Mouse (Mus musculus): ENCODE data around the gene Ccdc124. TPM values are rescaled to one million over a fixed set of nuclear protein-coding genes. Genes with fewer than 3 reads are reported as not detected.
"Not testable (repeated sequence)": the region's sequence is repeated elsewhere in the genome, so short reads cannot be mapped to it uniquely, and the experiment has no call there.

Gene Ccdc124
- polyA plus RNA-seq, 1 experiment from 2014 or later, result 74.1 TPM

GRCm38 (mm10) chr8:70823802-70824201 is 49.9 kb downstream of the Ccdc124 start:
- H3K4me3 ChIP-seq (ENCODE audit: low read depth, low read length), result no peak overlapping the region
- H3K27ac ChIP-seq (replicated peaks), result no peak overlapping the region
- ATAC-seq (ENCODE audit: low FRiP score, low TSS enrichment) (no peak), DNase-seq (ENCODE audit: low spot score) (no peak)
- 80% methylated on average over 7 of the region's 7 CpGs for WGBS
- H3K4me1 ChIP-seq (replicated peaks; ENCODE audit: control insufficient read depth, insufficient read depth), result no peaks in the 10 kb centered on the region
- H3K9ac ChIP-seq (ENCODE audit: low read length), result no peak overlapping the region
- H3K27me3 ChIP-seq (ENCODE audit: control insufficient read depth, insufficient read depth, low read length), result no peaks in the 10 kb centered on the region
- no peak for TF ChIP-seq EP300 (optimal IDR thresholded peaks at IDR 0.05)
- TF ChIP-seq CTCF (IDR thresholded peaks at IDR 0.05; ENCODE audit: low read depth), result no peak
- H3K4me2 ChIP-seq (replicated peaks; ENCODE audit: low read depth), result no peak overlapping the region
- no peaks in the 10 kb centered on the region for H3K36me3 ChIP-seq (ENCODE audit: control insufficient read depth, insufficient read depth, low read length)
- no peaks in the 10 kb centered on the region for H3K9me3 ChIP-seq (ENCODE audit: control insufficient read depth, low read length)

- not testable (repeated sequence) for H3K27ac ChIP-seq (replicated peaks)
- WGBS, result 88% methylated on average over 3 of the region's 3 CpGs
Measured at GRCm38 (mm10) chr8:70822594-70822993, 51.1 kb downstream of the Ccdc124 start.

GRCm38 (mm10) chr8:70821992-70822391 is 51.7 kb downstream of the Ccdc124 start:
- no peak overlapping the region for H3K27ac ChIP-seq (replicated peaks)
- 40% methylated on average over 11 of the region's 11 CpGs for WGBS
- H3K4me2 ChIP-seq (replicated peaks; ENCODE audit: low read depth), result no peak overlapping the region
- no peak overlapping the region for H3K9ac ChIP-seq (ENCODE audit: low read length)
- no peaks in the 10 kb centered on the region for H3K27me3 ChIP-seq (ENCODE audit: control insufficient read depth, insufficient read depth, low read length)
- H3K9me3 ChIP-seq (ENCODE audit: control insufficient read depth, low read length), result no peaks in the 10 kb centered on the region
- H3K4me1 ChIP-seq (replicated peaks; ENCODE audit: control insufficient read depth, insufficient read depth), result no peaks in the 10 kb centered on the region
- no peak overlapping the region for H3K4me3 ChIP-seq (ENCODE audit: low read depth, low read length)
- no peak for TF ChIP-seq EP300 (optimal IDR thresholded peaks at IDR 0.05)
- TF ChIP-seq CTCF (IDR thresholded peaks at IDR 0.05; ENCODE audit: low read depth), result no peak
- no peak for ATAC-seq (ENCODE audit: low FRiP score, low TSS enrichment)
- H3K36me3 ChIP-seq (ENCODE audit: control insufficient read depth, insufficient read depth, low read length), result no peaks in the 10 kb centered on the region
- DNase-seq (ENCODE audit: low spot score), result no peak

More at GRCm38 (mm10) chr8:70822594-70822993, 51.1 kb downstream of the Ccdc124 start:
- not testable (repeated sequence) for H3K27me3 ChIP-seq (ENCODE audit: control insufficient read depth, insufficient read depth, low read length); H3K9me3 ChIP-seq (ENCODE audit: control insufficient read depth, low read length); H3K4me2 ChIP-seq (replicated peaks; ENCODE audit: low read depth); DNase-seq (ENCODE audit: low spot score); H3K4me3 ChIP-seq (ENCODE audit: low read depth, low read length); H3K9ac ChIP-seq (ENCODE audit: low read length); H3K4me1 ChIP-seq (replicated peaks; ENCODE audit: control insufficient read depth, insufficient read depth); ATAC-seq (ENCODE audit: low FRiP score, low TSS enrichment); H3K36me3 ChIP-seq (ENCODE audit: control insufficient read depth, insufficient read depth, low read length)

- ATAC-seq (ENCODE audit: low FRiP score, low TSS enrichment) (peak; percentile 27; the same call in 1 of the 2 replicates), DNase-seq (ENCODE audit: low spot score) (peak; percentile 76)
- Histone ChIP-seq H3K4me2 (replicated peaks; ENCODE audit: low read depth) (no peak overlapping the region), H3K4me3 (ENCODE audit: low read depth, low read length) (no peak overlapping the region), H3K36me3 (ENCODE audit: control insufficient read depth, insufficient read depth, low read length) (no peaks in the 10 kb centered on the region), H3K4me1 (replicated peaks; ENCODE audit: control insufficient read depth, insufficient read depth) (no peaks in the 10 kb centered on the region), H3K9me3 (ENCODE audit: control insufficient read depth, low read length) (no peaks in the 10 kb centered on the region), H3K27ac (replicated peaks) (no peak overlapping the region), H3K9ac (ENCODE audit: low read length) (no peak overlapping the region), H3K27me3 (ENCODE audit: control insufficient read depth, insufficient read depth, low read length) (no peaks in the 10 kb centered on the region)
- TF ChIP-seq CTCF (IDR thresholded peaks at IDR 0.05; ENCODE audit: low read depth), result peak; percentile 97
- no peak for TF ChIP-seq EP300 (optimal IDR thresholded peaks at IDR 0.05)
- WGBS, result 14% methylated on average over 30 of the region's 30 CpGs
Measured at GRCm38 (mm10) chr8:70821399-70821962, 52.3 kb downstream of the Ccdc124 start.

GRCm38 (mm10) chr8:70820101-70820935 is 53.4 kb downstream of the Ccdc124 start:
- peak; percentile 86 for ATAC-seq (ENCODE audit: low FRiP score, low TSS enrichment)
- no peaks in the 10 kb centered on the region for H3K9me3 ChIP-seq (ENCODE audit: control insufficient read depth, low read length)
- H3K4me3 ChIP-seq (ENCODE audit: low read depth, low read length), result no peak overlapping the region
- H3K27ac ChIP-seq (replicated peaks), result no peak overlapping the region
- no peaks in the 10 kb centered on the region for H3K4me1 ChIP-seq (replicated peaks; ENCODE audit: control insufficient read depth, insufficient read depth)
- H3K9ac ChIP-seq (ENCODE audit: low read length), result no peak overlapping the region
- no peaks in the 10 kb centered on the region for H3K36me3 ChIP-seq (ENCODE audit: control insufficient read depth, insufficient read depth, low read length)
- WGBS, result 6% methylated on average over 31 of the region's 31 CpGs
- H3K27me3 ChIP-seq (ENCODE audit: control insufficient read depth, insufficient read depth, low read length), result no peaks in the 10 kb centered on the region
- no peak for TF ChIP-seq EP300 (optimal IDR thresholded peaks at IDR 0.05)
- TF ChIP-seq CTCF (IDR thresholded peaks at IDR 0.05; ENCODE audit: low read depth), result no peak
- peak; percentile 84 for DNase-seq (ENCODE audit: low spot score)
- H3K4me2 ChIP-seq (replicated peaks; ENCODE audit: low read depth), result peak overlapping the region; percentile 31

Small RNA genes lying within 50 kb of the gene (microRNA-seq; reads per million reads assigned to microRNA genes)
- gene Mir7067, result not detected

Other genes with a start within 250 kb of the Ccdc124 start
- 0.30 and 0.33 TPM in 2 replicates for gene Gdf15, start 241.5 kb downstream of the Ccdc124 start, polyA plus RNA-seq (2015; fragmentation: Nextera tagmentation; extraction: Ambion mirVana)
- gene Pgpep1, start 213.5 kb downstream of the Ccdc124 start, polyA plus RNA-seq (2015; fragmentation: Nextera tagmentation; extraction: Ambion mirVana), result 23.3 and 25.2 TPM in 2 replicates
- gene Lsm4, start 200.7 kb downstream of the Ccdc124 start, polyA plus RNA-seq (2015; fragmentation: Nextera tagmentation; extraction: Ambion mirVana), result 141 and 147 TPM in 2 replicates
- gene Jund, start 175.0 kb downstream of the Ccdc124 start, polyA plus RNA-seq (2015; fragmentation: Nextera tagmentation; extraction: Ambion mirVana), result 78.3 and 108 TPM in 2 replicates
- 0.05 TPM in 1 of 2 replicates, not detected in the other for gene Iqcn, start 170.5 kb downstream of the Ccdc124 start, polyA plus RNA-seq (2015; fragmentation: Nextera tagmentation; extraction: Ambion mirVana)
- gene Gm3336, start 155.4 kb downstream of the Ccdc124 start, polyA plus RNA-seq (2015; fragmentation: Nextera tagmentation; extraction: Ambion mirVana), result 29.7 and 32.2 TPM in 2 replicates
- 0.27 and 0.35 TPM in 2 replicates for gene Pde4c, start 150.2 kb downstream of the Ccdc124 start, polyA plus RNA-seq (2015; fragmentation: Nextera tagmentation; extraction: Ambion mirVana)
- 18.9 and 19.0 TPM in 2 replicates for gene Rab3a, start 119.3 kb downstream of the Ccdc124 start, polyA plus RNA-seq (2015; fragmentation: Nextera tagmentation; extraction: Ambion mirVana)
- 77.3 and 80.1 TPM in 2 replicates for gene Mpv17l2, start 113.0 kb downstream of the Ccdc124 start, polyA plus RNA-seq (2015; fragmentation: Nextera tagmentation; extraction: Ambion mirVana)
- 36.8 and 39.0 TPM in 2 replicates for gene Pik3r2, start 97.2 kb downstream of the Ccdc124 start, polyA plus RNA-seq (2015; fragmentation: Nextera tagmentation; extraction: Ambion mirVana)
- gene Mast3, start 68.9 kb downstream of the Ccdc124 start, polyA plus RNA-seq (2015; fragmentation: Nextera tagmentation; extraction: Ambion mirVana), result 5.6 and 5.7 TPM in 2 replicates
- gene Il12rb1, start 65.5 kb downstream of the Ccdc124 start, polyA plus RNA-seq (2015; fragmentation: Nextera tagmentation; extraction: Ambion mirVana), result 0.19 and 0.29 TPM in 2 replicates
- gene Arrdc2, start 34.2 kb downstream of the Ccdc124 start, polyA plus RNA-seq (2015; fragmentation: Nextera tagmentation; extraction: Ambion mirVana), result 6.6 and 6.8 TPM in 2 replicates
- 0.64 and 0.72 TPM in 2 replicates for gene Kcnn1, start 10.7 kb downstream of the Ccdc124 start, polyA plus RNA-seq (2015; fragmentation: Nextera tagmentation; extraction: Ambion mirVana)
- gene Slc5a5, start 18.8 kb upstream of the Ccdc124 start, polyA plus RNA-seq (2015; fragmentation: Nextera tagmentation; extraction: Ambion mirVana), result 42.8 and 58.5 TPM in 2 replicates
- 4,207 and 4,214 TPM in 2 replicates for gene Rpl18a, start 23.5 kb upstream of the Ccdc124 start, polyA plus RNA-seq (2015; fragmentation: Nextera tagmentation; extraction: Ambion mirVana)
- 15.2 and 15.6 TPM in 2 replicates for gene Map1s, start 32.0 kb upstream of the Ccdc124 start, polyA plus RNA-seq (2015; fragmentation: Nextera tagmentation; extraction: Ambion mirVana)

Data from stomach, postnatal 0 days (tissue).